Mouse (Mus musculus): ENCODE data around the gene Slc15a4.

DNA sequence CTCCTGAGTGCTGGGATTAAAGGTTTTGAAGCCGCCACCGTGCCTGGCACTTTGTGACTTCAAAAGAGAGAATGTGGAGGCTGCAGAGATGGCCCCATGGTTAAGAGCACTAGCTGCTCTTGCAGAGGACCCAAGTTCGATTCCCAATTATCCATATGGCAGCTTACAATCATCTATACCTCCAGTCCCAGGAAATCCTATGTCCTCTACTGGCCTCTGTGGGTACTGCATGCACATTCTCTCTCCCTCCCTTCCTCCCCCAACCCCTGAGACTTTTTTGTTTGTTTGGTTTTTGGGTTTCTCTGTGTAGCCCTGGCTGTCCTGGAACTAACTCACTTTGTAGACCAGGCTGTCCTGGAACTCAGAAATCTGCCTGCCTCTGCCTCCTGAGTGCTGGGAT, 26.6 kb upstream of the Slc15a4 start:
- TF ChIP-seq GATA1 (IDR thresholded peaks at IDR 0.05; ENCODE audit: borderline replicate concordance, low read length), result no peak
- no peak for TF ChIP-seq FLI1 (IDR thresholded peaks at IDR 0.05; ENCODE audit: low read length)

Data from megakaryocyte, embryonic 14.5 days (primary cell).